Mouse (Mus musculus): ENCODE results near the gene Fnip1.

The Fnip1 gene

DNA sequence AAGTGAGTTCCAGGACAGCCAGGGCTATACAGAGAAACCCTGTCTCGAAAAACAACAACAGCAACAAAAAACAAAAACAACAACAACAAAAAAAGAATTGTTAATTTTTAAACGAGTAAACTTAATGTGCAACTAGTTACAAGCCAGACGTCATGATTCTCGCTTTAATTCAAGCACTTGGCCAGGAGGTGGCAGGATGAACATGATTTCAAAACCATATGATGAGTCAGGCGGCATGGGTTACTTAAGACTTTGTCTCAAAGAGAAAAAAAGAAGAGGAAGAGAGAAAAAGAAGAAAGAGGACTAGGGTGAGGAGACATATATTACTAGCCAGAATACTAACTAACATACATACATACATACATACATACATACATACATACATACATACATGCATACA, 124.8 kb downstream of the Fnip1 start:
- DNase-seq, result peak; percentile 29 to 37

Data from cerebellum, adult 18-20 months (tissue).